Mouse (Mus musculus): Measurements from ENCODE around the gene Hist2h2bb. TPM values are rescaled to one million over a fixed set of nuclear protein-coding genes. Genes with fewer than 3 reads are reported as not detected.

The Hist2h2bb gene
- total and polyA plus RNA-seq, 3 experiments = 11.2 to 6,680 TPM; not detected in 1

GRCm38 (mm10) chr3:96277428-96277799, 7.9 kb downstream of the Hist2h2bb start:
- H3K27me3 ChIP-seq (ENCODE audit: control insufficient read depth in 1 of 2, insufficient read depth in 2 of 2, low read length in 2 of 2) = no peaks in the 10 kb centered on the region
- H3K36me3 ChIP-seq (ENCODE audit: control insufficient read depth in 1 of 2, insufficient read depth in 2 of 2, low read length in 2 of 2) = peaks cover 0 to 10% of the 10 kb centered on the region in 2 experiments; a peak in 2 of 4 replicates
- H3K9ac ChIP-seq (ENCODE audit: control insufficient read depth, low read depth, low read length, poor library complexity, severe bottlenecking) = peak overlapping the region; percentile 78
- DNase-seq (ENCODE audit: low read depth, low spot score) = peak; percentile 97
- H3K9me3 ChIP-seq (replicated peaks; ENCODE audit: insufficient read depth, low read length) = no peaks in the 10 kb centered on the region
- TF ChIP-seq BHLHE40 (IDR thresholded peaks at IDR 0.05; ENCODE audit: borderline replicate concordance, low read depth, low read length) (no peak), TBP (IDR thresholded peaks at IDR 0.05; ENCODE audit: low read depth, low read length) (peak; percentile 78), CTCF (IDR thresholded peaks at IDR 0.05 in 2 of 3, conservative IDR thresholded peaks at IDR 0.05 in 1 of 3; ENCODE audit: control insufficient read depth in 1 of 3, insufficient read depth in 1 of 3, low read depth in 2 of 3, low read length in 3 of 3, poor library complexity in 1 of 3, severe bottlenecking in 1 of 3) (peak in 2 of 3 experiments; percentile 57 to 87; a peak in 4 of 6 replicates)
- H3K4me1 ChIP-seq (ENCODE audit: control insufficient read depth in 1 of 2, insufficient read depth in 2 of 2, low read length in 2 of 2) = peaks cover 2 to 20% of the 10 kb centered on the region in 2 experiments
- no peaks in the 10 kb centered on the region; the same call in 1 of the 2 replicates for H3K79me2 ChIP-seq (ENCODE audit: control insufficient read depth, insufficient read depth, low read length, poor library complexity)
- H3K4me3 ChIP-seq (ENCODE audit: control insufficient read depth in 1 of 2, insufficient read depth in 1 of 2, low read depth in 2 of 2, low read length in 2 of 2) = peak overlapping the region; percentile 72 to 84
- H3K27ac ChIP-seq (ENCODE audit: control insufficient read depth, low read depth, low read length) = peak overlapping the region; percentile 57

GRCm38 (mm10) chr3:96277800-96278624, 8.5 kb downstream of the Hist2h2bb start:
- peak overlapping the region; percentile 72 to 84 for H3K4me3 ChIP-seq (ENCODE audit: control insufficient read depth in 1 of 2, insufficient read depth in 1 of 2, low read depth in 2 of 2, low read length in 2 of 2)
- peak overlapping the region; percentile 78 for H3K9ac ChIP-seq (ENCODE audit: control insufficient read depth, low read depth, low read length, poor library complexity, severe bottlenecking)
- no peaks in the 10 kb centered on the region for H3K9me3 ChIP-seq (replicated peaks; ENCODE audit: insufficient read depth, low read length)
- no peaks in the 10 kb centered on the region for H3K27me3 ChIP-seq (ENCODE audit: control insufficient read depth in 1 of 2, insufficient read depth in 2 of 2, low read length in 2 of 2)
- DNase-seq (ENCODE audit: low read depth, low spot score) = peak; percentile 99
- peak in 2 of 3 experiments; percentile 93 to 100; a peak in 4 of 6 replicates for TF ChIP-seq CTCF (IDR thresholded peaks at IDR 0.05 in 2 of 3, conservative IDR thresholded peaks at IDR 0.05 in 1 of 3; ENCODE audit: control insufficient read depth in 1 of 3, insufficient read depth in 1 of 3, low read depth in 2 of 3, low read length in 3 of 3, poor library complexity in 1 of 3, severe bottlenecking in 1 of 3)
- peak; percentile 79 to 83 for TF ChIP-seq POLR2A (IDR thresholded peaks at IDR 0.05; ENCODE audit: control insufficient read depth in 1 of 2, insufficient read depth in 1 of 2, low read depth in 1 of 2, low read length in 2 of 2, poor library complexity in 1 of 2)
- TF ChIP-seq TBP (IDR thresholded peaks at IDR 0.05; ENCODE audit: low read depth, low read length) = peak; percentile 65
- no peak for TF ChIP-seq MAX (IDR thresholded peaks at IDR 0.05; ENCODE audit: low read length)
- 0 out of 2 replicates have a peak, but pooled peaks have one; percentile 86 for TF ChIP-seq UBTF (IDR thresholded peaks at IDR 0.05; ENCODE audit: borderline replicate concordance, insufficient read depth, low read depth, low read length)
- H3K36me3 ChIP-seq (ENCODE audit: control insufficient read depth in 1 of 2, insufficient read depth in 2 of 2, low read length in 2 of 2) = peaks cover 0 to 10% of the 10 kb centered on the region in 2 experiments; a peak in 2 of 4 replicates
- peak overlapping the region; percentile 66 for H3K27ac ChIP-seq (ENCODE audit: control insufficient read depth, low read depth, low read length)
- peaks cover 2 to 20% of the 10 kb centered on the region in 2 experiments for H3K4me1 ChIP-seq (ENCODE audit: control insufficient read depth in 1 of 2, insufficient read depth in 2 of 2, low read length in 2 of 2)
- H3K79me2 ChIP-seq (ENCODE audit: control insufficient read depth, insufficient read depth, low read length, poor library complexity) = no peaks in the 10 kb centered on the region; the same call in 1 of the 2 replicates

DNA sequence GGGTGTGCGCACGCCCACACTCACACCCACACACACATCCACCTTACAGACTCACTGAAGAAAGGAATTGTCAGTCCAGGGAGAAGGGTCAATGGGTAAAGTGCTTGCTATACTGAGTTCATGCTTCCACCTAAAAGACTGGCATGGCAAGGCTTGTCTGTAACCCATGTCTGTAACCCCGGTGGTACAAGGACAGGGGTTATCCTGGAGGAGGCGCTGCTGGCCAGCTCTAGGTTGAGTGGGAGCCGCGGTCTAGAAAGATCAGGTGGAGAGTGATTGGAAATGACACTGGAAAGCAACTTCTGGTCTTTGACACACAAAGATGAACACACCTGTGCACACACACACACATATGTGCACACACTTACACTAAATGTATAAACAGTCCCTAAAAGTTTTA, 11.1 kb downstream of the Hist2h2bb start:
- H3K4me1 ChIP-seq (ENCODE audit: control insufficient read depth in 1 of 2, insufficient read depth in 2 of 2, low read length in 2 of 2) = peaks cover 2 to 13% of the 10 kb centered on the region in 2 experiments
- H3K79me2 ChIP-seq (ENCODE audit: control insufficient read depth, insufficient read depth, low read length, poor library complexity) = no peaks in the 10 kb centered on the region; the same call in 1 of the 2 replicates
- H3K4me3 ChIP-seq (ENCODE audit: control insufficient read depth in 1 of 2, insufficient read depth in 1 of 2, low read depth in 2 of 2, low read length in 2 of 2) = no peak overlapping the region
- H3K9ac ChIP-seq (ENCODE audit: control insufficient read depth, low read depth, low read length, poor library complexity, severe bottlenecking) = no peak overlapping the region
- H3K27ac ChIP-seq (ENCODE audit: control insufficient read depth, low read depth, low read length) = no peak overlapping the region
- peaks cover 0 to 10% of the 10 kb centered on the region in 2 experiments; a peak in 2 of 4 replicates for H3K36me3 ChIP-seq (ENCODE audit: control insufficient read depth in 1 of 2, insufficient read depth in 2 of 2, low read length in 2 of 2)
- no peaks in the 10 kb centered on the region for H3K27me3 ChIP-seq (ENCODE audit: control insufficient read depth in 1 of 2, insufficient read depth in 2 of 2, low read length in 2 of 2)
- H3K9me3 ChIP-seq (replicated peaks; ENCODE audit: insufficient read depth, low read length) = no peaks in the 10 kb centered on the region
- peak; percentile 38 for DNase-seq (ENCODE audit: low read depth, low spot score)
- no peak for TF ChIP-seq ETS1 (IDR thresholded peaks at IDR 0.05; ENCODE audit: low read depth, low read length)
- no peak for TF ChIP-seq ZNF384 (IDR thresholded peaks at IDR 0.05; ENCODE audit: low read depth, low read length)
- no peak for TF ChIP-seq UBTF (IDR thresholded peaks at IDR 0.05; ENCODE audit: borderline replicate concordance, insufficient read depth, low read depth, low read length)
- TF ChIP-seq NELFE (IDR thresholded peaks at IDR 0.05; ENCODE audit: low read depth, low read length) = no peak
- TF ChIP-seq RAD21 (IDR thresholded peaks at IDR 0.05; ENCODE audit: low read depth, low read length) = peak; percentile 53
- no peak for TF ChIP-seq EP300 (IDR thresholded peaks at IDR 0.05; ENCODE audit: low read depth in 1 of 2, low read length in 2 of 2)
- TF ChIP-seq MAFK (IDR thresholded peaks at IDR 0.05; ENCODE audit: borderline replicate concordance, low read depth, low read length) = no peak
- no peak for TF ChIP-seq SIN3A (IDR thresholded peaks at IDR 0.05; ENCODE audit: low read length)
- TF ChIP-seq SMC3 (IDR thresholded peaks at IDR 0.05; ENCODE audit: low read depth, low read length) = peak; percentile 32; the same call in 1 of the 2 replicates
- peak; percentile 35 for TF ChIP-seq ZC3H11A (IDR thresholded peaks at IDR 0.05; ENCODE audit: low read depth, low read length)
- TF ChIP-seq GABPA (IDR thresholded peaks at IDR 0.05; ENCODE audit: low read depth, low read length) = no peak
- no peak for TF ChIP-seq GATA1 (IDR thresholded peaks at IDR 0.05; ENCODE audit: low read depth, low read length)
- TF ChIP-seq MXI1 (IDR thresholded peaks at IDR 0.05; ENCODE audit: low read depth, low read length) = no peak
- no peak for TF ChIP-seq MYB (IDR thresholded peaks at IDR 0.05; ENCODE audit: low read depth, low read length)
- no peak for TF ChIP-seq BHLHE40 (IDR thresholded peaks at IDR 0.05; ENCODE audit: borderline replicate concordance, low read depth, low read length)
- TF ChIP-seq POLR2A (IDR thresholded peaks at IDR 0.05; ENCODE audit: control insufficient read depth in 1 of 2, insufficient read depth in 1 of 2, low read depth in 1 of 2, low read length in 2 of 2, poor library complexity in 1 of 2) = no peak
- no peak for TF ChIP-seq JUND (IDR thresholded peaks at IDR 0.05; ENCODE audit: low read depth, low read length)
- no peak for TF ChIP-seq MAZ (IDR thresholded peaks at IDR 0.05; ENCODE audit: low read depth, low read length)
- TF ChIP-seq CHD1 (IDR thresholded peaks at IDR 0.05; ENCODE audit: low read depth, low read length) = no peak
